21 mouse cellular contexts compared by ENCODE assay signal in genomic region chr9:44570939-44571382, GRCm38 (mm10). TPM values are rescaled to one million over a fixed set of nuclear protein-coding genes. Genes with fewer than 3 reads are reported as not detected.
DNase-seq lines count a peak whose midpoint lies in the region; ATAC-seq and TF ChIP-seq lines count a peak whose summit lies in the region.
"Had no signal": no experiment of that assay in that cellular context is flagged by ENCODE, and none has a peak within 500 bp of the region (broad histone marks: within the 10 kb centered on the region; RNA-seq: fewer than 3 reads in every experiment).

No protein-coding gene starts in this region.

- peak overlapping the region; percentile 60 for H3K27ac ChIP-seq in bone marrow, adult 2 months (ENCODE audit: control insufficient read depth, insufficient read depth, low read depth, low read length, poor library complexity)
- H3K27ac ChIP-seq in midbrain, embryonic 15.5 days, result no peak overlapping the region
- H3K27ac ChIP-seq: heart, embryonic 15.5 days; hindbrain, embryonic 10.5 days; left cerebral cortex, adult 2 months; limb, embryonic 10.5 days; liver, embryonic 14.5 days had no signal

- WGBS in bone marrow, adult 2 months, result 71% methylated on average over 12 of the region's 12 CpGs
- 74% methylated on average over 12 of the region's 12 CpGs for WGBS in midbrain, embryonic 15.5 days

- no peak overlapping the region for H3K9ac ChIP-seq in midbrain, embryonic 15.5 days
- H3K9ac ChIP-seq: heart, embryonic 15.5 days; liver, embryonic 14.5 days had no signal

- DNase-seq in layer of hippocampus, adult 9-11 months, result peak; percentile 59
- DNase-seq in layer of hippocampus, adult 18-20 months (ENCODE audit: low spot score in 2 of 2), result no peak
- DNase-seq in B cell, adult 2 months, result peak; percentile 87 to 89
- DNase-seq in spleen, postnatal 14 days (ENCODE audit: low spot score in 2 of 2), result peak; percentile 24 to 54
- DNase-seq in thymus, postnatal 10 days (ENCODE audit: low spot score in 2 of 2), result no peak
- DNase-seq: adrenal gland, adult 2 months; cerebellum, adult 11-12 months; cerebellum, postnatal 25 days; kidney, adult 2 months; midbrain, embryonic 14.5 days; right cerebral cortex, adult 18-20 months had no signal

- H3K9me3 ChIP-seq in midbrain, embryonic 15.5 days, result no peaks in the 10 kb centered on the region
- H3K9me3 ChIP-seq: heart, embryonic 15.5 days; hindbrain, embryonic 10.5 days; limb, embryonic 10.5 days had no signal

- no peaks in the 10 kb centered on the region for H3K36me3 ChIP-seq in midbrain, embryonic 15.5 days (replicated peaks)
- H3K36me3 ChIP-seq: heart, embryonic 15.5 days; hindbrain, embryonic 10.5 days; limb, embryonic 10.5 days had no signal

- no peak overlapping the region for H3K4me3 ChIP-seq in bone marrow, adult 2 months (replicated peaks; ENCODE audit: control insufficient read depth, low read depth, low read length)
- no peak overlapping the region for H3K4me3 ChIP-seq in midbrain, embryonic 15.5 days
- H3K4me3 ChIP-seq: heart, embryonic 15.5 days; hindbrain, embryonic 10.5 days; left cerebral cortex, adult 2 months; limb, embryonic 10.5 days had no signal

- ATAC-seq in midbrain, embryonic 15.5 days (replicated peaks), result no peak
- ATAC-seq: forebrain, embryonic 16.5 days had no signal

- no peak for TF ChIP-seq CTCF in bone marrow, adult 2 months (IDR thresholded peaks at IDR 0.05; ENCODE audit: control insufficient read depth, insufficient read depth, low read length)

- TF ChIP-seq POLR2A in bone marrow, adult 2 months (IDR thresholded peaks at IDR 0.05; ENCODE audit: borderline replicate concordance, control insufficient read depth, low read depth, low read length), result no peak

- peaks cover 5% of the 10 kb centered on the region for H3K4me1 ChIP-seq in bone marrow, adult 2 months (ENCODE audit: control insufficient read depth, insufficient read depth, low read length)
- no peaks in the 10 kb centered on the region for H3K4me1 ChIP-seq in midbrain, embryonic 15.5 days
- H3K4me1 ChIP-seq: limb, embryonic 10.5 days had no signal

- no peaks in the 10 kb centered on the region for H3K27me3 ChIP-seq in midbrain, embryonic 15.5 days (replicated peaks)
- H3K27me3 ChIP-seq: heart, embryonic 15.5 days had no signal

- H3K4me2 ChIP-seq in midbrain, embryonic 15.5 days, result no peak overlapping the region
- H3K4me2 ChIP-seq: heart, embryonic 15.5 days had no signal

RNA-seq across cellular contexts. Expression of gene Cxcr5, which starts 9.3 kb away (rescaled TPM):
- not detected for total RNA-seq in layer of hippocampus, adult 18-20 months (2021)
- 0.61 and 13.4 TPM in 2 replicates for polyA plus RNA-seq in bone marrow, adult 2 months (2011; ENCODE audit: insufficient read depth, insufficient read length, low replicate concordance, missing spikeins)
- not detected in 2 replicates for polyA plus RNA-seq in midbrain, embryonic 15.5 days (2015; fragmentation: Nextera tagmentation; extraction: Ambion mirVana)
- total RNA-seq: granulocyte monocyte progenitor cell, adult 5-6 weeks; left cerebral cortex, adult 2 months; megakaryocyte progenitor cell, adult 5-6 weeks had no signal
- polyA plus RNA-seq: forebrain, embryonic 16.5 days; hindbrain, embryonic 10.5 days; limb, embryonic 10.5 days; midbrain, embryonic 14.5 days had no signal

RNA-seq across cellular contexts. Expression of gene Ddx6, which starts 33.7 kb away (rescaled TPM):
- 100 to 1,000 TPM; 145 to 146 TPM for total RNA-seq in layer of hippocampus, adult 18-20 months (2021)
- polyA plus RNA-seq in bone marrow, adult 2 months (2011; ENCODE audit: insufficient read depth, insufficient read length, low replicate concordance, missing spikeins), result 38.4 and 48.4 TPM in 2 replicates
- 20.7 and 22.6 TPM in 2 replicates for polyA plus RNA-seq in midbrain, embryonic 15.5 days (2015; fragmentation: Nextera tagmentation; extraction: Ambion mirVana)

Comparison
In these comparisons a context has a peak if more than half of its experiments do, and no peak if none do; other contexts are left out.
1. DNase-seq: peak in layer of hippocampus, adult 9-11 months (single experiment), B cell, adult 2 months (2 of 2) and spleen, postnatal 14 days (2 of 2); none in layer of hippocampus, adult 18-20 months (0 of 2) and thymus, postnatal 10 days (0 of 2).